Comparison of ENCODE assay signal across 10 mouse cellular contexts in genomic region chr7:17155634-17156033, GRCm38 (mm10). TPM values are rescaled to one million over a fixed set of nuclear protein-coding genes. Genes with fewer than 3 reads are reported as not detected.
DNase-seq lines count a peak whose midpoint lies in the region; ATAC-seq and TF ChIP-seq lines count a peak whose summit lies in the region.
"Had no signal": no experiment of that assay in that cellular context is flagged by ENCODE, and none has a peak within 500 bp of the region (broad histone marks: within the 10 kb centered on the region; RNA-seq: fewer than 3 reads in every experiment).

No protein-coding gene starts in this region.

- TF ChIP-seq CTCF in hindbrain, postnatal 0 days (IDR thresholded peaks at IDR 0.05; ENCODE audit: low read depth): peak; percentile 44; the same call in 1 of the 2 replicates
- peak; percentile 68; the same call in 1 of the 2 replicates for TF ChIP-seq CTCF in kidney, postnatal 0 days (IDR thresholded peaks at IDR 0.05; ENCODE audit: low read depth)
- TF ChIP-seq CTCF in thymus, adult 2 months (IDR thresholded peaks at IDR 0.05; ENCODE audit: borderline replicate concordance, control insufficient read depth, extremely low read depth, insufficient read depth, low read length, poor library complexity): no peak

- peaks cover 13% of the 10 kb centered on the region; the same call in 1 of the 2 replicates for H3K9me3 ChIP-seq in hindbrain, postnatal 0 days (ENCODE audit: low read length)
- peaks cover 43% of the 10 kb centered on the region for H3K9me3 ChIP-seq in hindbrain, embryonic 12.5 days (replicated peaks)
- H3K9me3 ChIP-seq in kidney, postnatal 0 days (replicated peaks; ENCODE audit: low read length): no peaks in the 10 kb centered on the region
- 0 out of 2 replicates have a peak, but pooled peaks cover 3% of the 10 kb centered on the region for H3K9me3 ChIP-seq in forebrain, embryonic 15.5 days

- no peak for DNase-seq in hindbrain, postnatal 0 days (ENCODE audit: low spot score)
- peak; percentile 70 for DNase-seq in 3T3-L1 (ENCODE audit: low read depth, low spot score)
- DNase-seq in Muller cell, postnatal 12 days (ENCODE audit: inconsistent ontology term): peak; percentile 13
- peak; percentile 80 for DNase-seq in cerebellum, adult 9-11 months
- DNase-seq in kidney, postnatal 0 days (ENCODE audit: low spot score): peak; percentile 16
- DNase-seq in thymus, adult 2 months: peak; percentile 26

- no peaks in the 10 kb centered on the region for H3K27me3 ChIP-seq in hindbrain, postnatal 0 days (ENCODE audit: insufficient read depth, low read length)
- no peaks in the 10 kb centered on the region for H3K27me3 ChIP-seq in hindbrain, embryonic 12.5 days
- H3K27me3 ChIP-seq in kidney, postnatal 0 days (ENCODE audit: insufficient read depth, low read length): no peaks in the 10 kb centered on the region
- H3K27me3 ChIP-seq in thymus, adult 2 months (ENCODE audit: control insufficient read depth, insufficient read depth, low read length): no peaks in the 10 kb centered on the region
- H3K27me3 ChIP-seq in forebrain, embryonic 15.5 days: no peaks in the 10 kb centered on the region

- H3K4me3 ChIP-seq in hindbrain, postnatal 0 days (ENCODE audit: low read length): no peak overlapping the region
- H3K4me3 ChIP-seq in hindbrain, embryonic 12.5 days: no peak overlapping the region
- H3K4me3 ChIP-seq in kidney, postnatal 0 days (replicated peaks; ENCODE audit: low read depth, low read length): no peak overlapping the region
- H3K4me3 ChIP-seq in thymus, adult 2 months (ENCODE audit: control insufficient read depth, insufficient read depth, low read length): no peak overlapping the region
- no peak overlapping the region for H3K4me3 ChIP-seq in forebrain, embryonic 15.5 days

- H3K9ac ChIP-seq in hindbrain, postnatal 0 days (replicated peaks; ENCODE audit: low read length): no peak overlapping the region
- H3K9ac ChIP-seq in hindbrain, embryonic 12.5 days: no peak overlapping the region
- H3K9ac ChIP-seq in kidney, postnatal 0 days (ENCODE audit: low read depth, low read length): no peak overlapping the region
- H3K9ac ChIP-seq in forebrain, embryonic 15.5 days (replicated peaks): no peak overlapping the region

- 44% methylated on average over 2 of the region's 2 CpGs for WGBS in hindbrain, postnatal 0 days
- 42% methylated on average over 2 of the region's 2 CpGs for WGBS in hindbrain, embryonic 12.5 days
- 43% methylated on average over 2 of the region's 2 CpGs for WGBS in kidney, postnatal 0 days
- WGBS in thymus, adult 2 months: 42% methylated on average over 2 of the region's 2 CpGs
- 40% methylated on average over 2 of the region's 2 CpGs for WGBS in forebrain, embryonic 15.5 days

- H3K4me2 ChIP-seq in hindbrain, postnatal 0 days (ENCODE audit: low read depth, low read length): no peak overlapping the region
- H3K4me2 ChIP-seq in hindbrain, embryonic 12.5 days (replicated peaks): no peak overlapping the region
- no peak overlapping the region for H3K4me2 ChIP-seq in kidney, postnatal 0 days (ENCODE audit: low read length)
- H3K4me2 ChIP-seq in forebrain, embryonic 15.5 days (replicated peaks): no peak overlapping the region

- TF ChIP-seq POLR2A in thymus, adult 2 months (IDR thresholded peaks at IDR 0.05; ENCODE audit: control insufficient read depth, extremely low read depth, insufficient read depth, low read length, poor library complexity): no peak

- no peak for ATAC-seq in hindbrain, postnatal 0 days
- ATAC-seq in hindbrain, embryonic 12.5 days (ENCODE audit: low FRiP score): no peak
- ATAC-seq in kidney, postnatal 0 days (replicated peaks; ENCODE audit: low FRiP score, low read depth): 0 out of 2 replicates have a peak, but pooled peaks have one; percentile 26
- ATAC-seq in forebrain, embryonic 15.5 days (replicated peaks): no peak

- no peaks in the 10 kb centered on the region for H3K36me3 ChIP-seq in hindbrain, postnatal 0 days (ENCODE audit: insufficient read depth, low read length)
- H3K36me3 ChIP-seq in hindbrain, embryonic 12.5 days: no peaks in the 10 kb centered on the region
- H3K36me3 ChIP-seq in kidney, postnatal 0 days (ENCODE audit: insufficient read depth, low read length): no peaks in the 10 kb centered on the region
- H3K36me3 ChIP-seq in thymus, adult 2 months (ENCODE audit: control insufficient read depth, insufficient read depth, low read length): no peaks in the 10 kb centered on the region
- no peaks in the 10 kb centered on the region for H3K36me3 ChIP-seq in forebrain, embryonic 15.5 days

- no peak overlapping the region for H3K27ac ChIP-seq in hindbrain, postnatal 0 days
- no peak overlapping the region for H3K27ac ChIP-seq in hindbrain, embryonic 12.5 days
- no peak overlapping the region for H3K27ac ChIP-seq in kidney, postnatal 0 days
- H3K27ac ChIP-seq in thymus, adult 2 months (ENCODE audit: control insufficient read depth, insufficient read depth, low read length): no peak overlapping the region
- no peak overlapping the region for H3K27ac ChIP-seq in forebrain, embryonic 15.5 days (replicated peaks)

- H3K4me1 ChIP-seq in hindbrain, postnatal 0 days (ENCODE audit: insufficient read depth, low read length): no peaks in the 10 kb centered on the region
- H3K4me1 ChIP-seq in hindbrain, embryonic 12.5 days: no peaks in the 10 kb centered on the region
- H3K4me1 ChIP-seq in kidney, postnatal 0 days (replicated peaks; ENCODE audit: insufficient read depth, low read length): no peaks in the 10 kb centered on the region
- H3K4me1 ChIP-seq in thymus, adult 2 months (replicated peaks; ENCODE audit: control insufficient read depth, insufficient read depth, low read length): no peaks in the 10 kb centered on the region
- no peaks in the 10 kb centered on the region for H3K4me1 ChIP-seq in forebrain, embryonic 15.5 days

RNA-seq across cellular contexts. Expression of gene Ceacam3, which starts 5.6 kb away (rescaled TPM):
- total RNA-seq in hindbrain, postnatal 0 days (2014; rRNA removed): 0.37 and 0.58 TPM in 2 replicates
- 0.05 TPM in 2 replicates for polyA plus RNA-seq in hindbrain, postnatal 0 days (2015; fragmentation: Nextera tagmentation; extraction: Ambion mirVana)
- not detected in 2 replicates for polyA plus RNA-seq in hindbrain, embryonic 12.5 days (2016; fragmentation: Nextera tagmentation; extraction: Ambion mirVana)
- polyA plus RNA-seq in kidney, postnatal 0 days (2015; fragmentation: Nextera tagmentation; extraction: Ambion mirVana): not detected in 2 replicates
- not detected in 2 replicates for polyA plus RNA-seq in thymus, adult 2 months (2012; rRNA removed)
- 0.05 TPM in 1 of 2 replicates, not detected in the other for polyA plus RNA-seq in forebrain, embryonic 15.5 days (2015; fragmentation: Nextera tagmentation; extraction: Ambion mirVana)
- total RNA-seq: layer of hippocampus, postnatal 25 days; neutrophil, adult 5-6 weeks had no signal

RNA-seq across cellular contexts. Expression of gene Psg29, which starts 47.6 kb away (rescaled TPM):
- 0.04 and 0.10 TPM in 2 replicates for total RNA-seq in hindbrain, postnatal 0 days (2014; rRNA removed)
- polyA plus RNA-seq in hindbrain, postnatal 0 days (2015; fragmentation: Nextera tagmentation; extraction: Ambion mirVana): not detected in 2 replicates
- polyA plus RNA-seq in hindbrain, embryonic 12.5 days (2016; fragmentation: Nextera tagmentation; extraction: Ambion mirVana): not detected in 2 replicates
- polyA plus RNA-seq in kidney, postnatal 0 days (2015; fragmentation: Nextera tagmentation; extraction: Ambion mirVana): not detected in 2 replicates
- polyA plus RNA-seq in thymus, adult 2 months (2012; rRNA removed): not detected in 2 replicates
- not detected in 2 replicates for polyA plus RNA-seq in forebrain, embryonic 15.5 days (2015; fragmentation: Nextera tagmentation; extraction: Ambion mirVana)
- total RNA-seq: neutrophil, adult 5-6 weeks had no signal
